Mouse (Mus musculus) E14TG2a.4 (cell line): ENCODE results near the gene Mid1.

ENCODE experiments used
- CTCF ChIP-seq: conservative IDR thresholded peaks from 2 replicates; pipeline ENCODE4 v1.5.1; 2014; ENCODE audit warnings: low read length
- POU5F1 ChIP-seq: IDR thresholded peaks from 2 replicates; pipeline ENCODE4 v1.6.1; 2014; ENCODE audit warnings: low read length, borderline replicate concordance

DNA sequence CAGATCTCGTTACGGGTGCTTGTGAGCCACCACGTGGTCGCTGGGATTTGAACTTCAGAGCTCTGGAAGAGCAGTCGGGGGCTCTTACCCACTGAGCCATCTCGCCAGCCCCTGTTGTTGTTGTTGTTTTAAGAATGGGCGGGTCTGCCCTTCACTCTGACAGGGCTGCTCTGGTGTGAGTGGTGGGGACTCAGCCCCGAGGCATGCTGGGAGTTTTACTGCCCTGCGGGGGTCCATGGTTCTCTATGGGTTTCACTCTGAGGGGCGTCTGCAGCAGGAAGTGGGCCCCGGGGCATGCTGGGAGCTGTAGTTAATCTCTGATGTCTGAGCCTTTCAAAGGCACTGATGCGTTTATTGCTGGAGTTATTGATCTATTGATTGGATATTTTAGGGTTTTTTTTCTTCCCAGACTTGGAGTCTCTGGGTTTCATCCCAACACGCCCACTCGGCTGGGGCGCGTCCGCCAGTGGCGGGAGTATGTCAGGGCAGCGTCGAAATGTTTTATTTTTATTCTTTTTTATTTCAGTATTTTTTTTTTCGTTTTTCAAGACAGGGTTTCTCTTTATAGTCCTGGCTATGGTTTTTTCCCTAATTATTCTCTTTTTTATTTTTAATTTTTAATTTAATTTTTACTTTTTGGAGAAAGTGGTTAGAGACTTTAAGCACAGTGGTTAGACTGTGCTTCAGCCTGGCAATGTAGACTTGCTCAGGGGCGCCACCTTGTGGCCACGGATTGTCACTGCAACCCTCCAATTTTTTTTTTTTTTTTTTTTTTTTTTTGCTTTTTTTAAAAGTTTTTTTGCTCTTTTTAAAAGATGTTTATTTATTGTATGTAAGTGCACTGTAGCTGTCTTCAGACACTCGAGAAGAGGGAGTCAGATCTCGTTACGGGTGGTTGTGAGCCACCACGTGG, 332.6 kb downstream of the Mid1 start:
- TF ChIP-seq CTCF = peak; percentile 100
- TF ChIP-seq POU5F1 = peak; percentile 78; the same call in 1 of the 2 replicates
